Mouse (Mus musculus) stomach, postnatal 0 days (tissue): Measurements from ENCODE around the gene Tenm2.

Source experiments
- CTCF ChIP-seq: IDR thresholded peaks from 2 replicates; pipeline ENCODE4 v1.5.1; 2016; ENCODE audit warnings: antibody characterized with exemption, low read depth, mild to moderate bottlenecking, moderate library complexity
- EP300 ChIP-seq: optimal IDR thresholded peaks from 2 replicates; pipeline ENCODE3; 2016; ENCODE audit warnings: antibody characterized with exemption

- no peak for TF ChIP-seq EP300
- no peak for TF ChIP-seq CTCF
Observed at GRCm38 (mm10) chr11:36280533-36280932, 955.2 kb downstream of the Tenm2 start.
